Mouse (Mus musculus) urinary bladder, postnatal 0 days (tissue): Measurements from ENCODE around the gene Ctps2. TPM values are rescaled to one million over a fixed set of nuclear protein-coding genes. Genes with fewer than 3 reads are reported as not detected.

ENCODE experiments used
- microRNA counts: library from miRNA; unstranded; fragments of <30 nt; microRNA quantifications from one replicate; lab custom pipeline; 2016
- microRNA-seq: library from miRNA; unstranded; fragments of <30 nt; microRNA quantifications from one replicate; pipeline ENCODE4, GENCODE M21; 2016
- polyA plus RNA-seq: library from polyadenylated mRNA; unstranded; fragments of >200 nt; fragmentation: Nextera tagmentation; extraction: Ambion mirVana; gene quantifications from 2 replicates; pipeline ENCODE4 v1.2.1, GENCODE M21; 2015

The Ctps2 gene
- polyA plus RNA-seq = 60.5 and 65.3 TPM in 2 replicates

GRCm38 (mm10) chrX:162900938-162901337 is at the start of gene Ctps2:
Gene Ctps2, plus strand, starts transcription at chrX:162901238.

DNA sequence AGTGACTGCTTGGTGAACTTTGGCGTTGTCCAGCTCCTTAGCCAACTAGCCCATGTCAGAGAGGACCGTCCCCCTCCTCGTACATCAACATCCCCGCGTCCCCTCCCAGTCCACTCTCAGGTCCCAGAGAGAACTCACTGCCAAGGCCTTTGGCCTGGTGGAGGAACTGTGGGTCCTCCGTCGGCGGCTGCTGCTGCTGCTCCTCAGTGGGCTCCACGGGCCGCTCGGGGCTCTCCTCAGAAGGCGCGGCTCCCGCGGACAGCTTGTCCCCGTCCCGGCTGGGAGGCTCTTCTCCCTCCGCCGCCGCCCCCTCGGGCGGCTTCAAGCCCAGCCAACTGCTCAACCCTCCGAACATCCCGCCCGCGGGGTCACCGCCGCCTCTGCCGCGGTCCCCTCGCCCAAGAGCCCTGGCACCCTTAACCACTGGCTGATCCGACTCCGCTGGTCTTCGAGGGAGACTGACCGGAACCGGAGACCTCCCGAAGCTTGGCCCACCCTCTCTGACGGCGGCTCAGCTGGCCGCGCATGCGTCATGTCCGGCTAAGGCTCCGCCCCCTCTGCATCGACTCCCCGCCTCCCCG is 13.0 kb upstream of the Ctps2 start, which contains the start of gene Syap1:
Gene Syap1, minus strand, starts transcription at position 517 of the 581 bp plus-strand sequence.

GRCm38 (mm10) chrX:162964383-162964782 is 63.3 kb downstream of the Ctps2 start, which contains the start of gene S100g:
Gene S100g, minus strand, starts transcription at chrX:162964599.

MicroRNAs within 50 kb of the gene (microRNA counts, 519-probe panel; counts per million panel counts)
- microRNA mmu-miR-3473 (lab: Ali Mortazavi, UCI) = 1,507 counts per million, percentile 11 among the panel's probes with 10 or more counts

Small RNA genes lying within 50 kb of the gene (microRNA-seq; reads per million reads assigned to microRNA genes)
- not detected for gene Mir3473a

Other genes starting within 250 kb of the Ctps2 start
- 360 and 407 TPM in 2 replicates for gene Rbbp7, start 140.8 kb upstream of the Ctps2 start, polyA plus RNA-seq
- gene Txlng, start 71.8 kb upstream of the Ctps2 start, polyA plus RNA-seq = 6.3 and 7.1 TPM in 2 replicates
- gene Syap1, start 12.8 kb upstream of the Ctps2 start, polyA plus RNA-seq = 41.2 and 51.0 TPM in 2 replicates
- 0.30 and 0.37 TPM in 2 replicates for gene S100g, start 63.4 kb downstream of the Ctps2 start, polyA plus RNA-seq